Mouse (Mus musculus): ENCODE measurements around the gene Mcidas. TPM values are rescaled to one million over a fixed set of nuclear protein-coding genes. Genes with fewer than 3 reads are reported as not detected.

The Mcidas gene
- polyA plus RNA-seq, 1 experiment from 2014 or later, result not detected

DNA sequence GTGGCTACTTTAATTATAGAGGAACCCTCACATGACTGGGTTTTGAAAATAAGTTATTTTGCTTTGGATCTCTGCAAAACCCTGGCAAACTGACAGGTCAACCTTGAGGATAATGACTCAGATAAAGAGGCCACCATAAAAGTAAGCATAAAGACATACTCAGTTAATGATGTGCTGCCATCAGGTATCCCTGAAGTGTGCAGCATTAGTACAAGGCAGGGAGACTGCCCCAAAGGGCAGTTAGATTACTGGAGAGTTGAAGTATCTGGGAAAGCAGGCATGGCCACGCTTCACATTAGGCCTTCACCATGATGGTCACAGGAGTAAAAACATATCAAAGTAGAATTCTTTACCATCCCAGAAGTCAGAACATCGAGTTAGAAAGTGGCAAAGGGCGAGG, 51.2 kb downstream of the Mcidas start:
- Histone ChIP-seq H3K27ac (ENCODE audit: low read depth) (no peak overlapping the region), H3K9ac (ENCODE audit: low read length) (peak overlapping the region; percentile 78), H3K36me3 (ENCODE audit: control insufficient read depth, insufficient read depth, low read length) (peaks cover 19% of the 10 kb centered on the region), H3K4me3 (ENCODE audit: low read depth, low read length) (peak overlapping the region; percentile 61), H3K9me3 (ENCODE audit: control insufficient read depth, low read length) (no peaks in the 10 kb centered on the region), H3K4me1 (replicated peaks; ENCODE audit: control insufficient read depth, insufficient read depth, low read length) (peaks cover 8% of the 10 kb centered on the region; the same call in 1 of the 2 replicates), H3K27me3 (replicated peaks; ENCODE audit: control insufficient read depth, insufficient read depth, low read length) (no peaks in the 10 kb centered on the region), H3K4me2 (ENCODE audit: low read length) (peak overlapping the region; percentile 51)
- ATAC-seq (replicated peaks; ENCODE audit: low FRiP score, low TSS enrichment, low read depth) (no peak), DNase-seq (ENCODE audit: low spot score) (no peak)
- WGBS, result 29% methylated on average over 3 of the region's 3 CpGs

DNA sequence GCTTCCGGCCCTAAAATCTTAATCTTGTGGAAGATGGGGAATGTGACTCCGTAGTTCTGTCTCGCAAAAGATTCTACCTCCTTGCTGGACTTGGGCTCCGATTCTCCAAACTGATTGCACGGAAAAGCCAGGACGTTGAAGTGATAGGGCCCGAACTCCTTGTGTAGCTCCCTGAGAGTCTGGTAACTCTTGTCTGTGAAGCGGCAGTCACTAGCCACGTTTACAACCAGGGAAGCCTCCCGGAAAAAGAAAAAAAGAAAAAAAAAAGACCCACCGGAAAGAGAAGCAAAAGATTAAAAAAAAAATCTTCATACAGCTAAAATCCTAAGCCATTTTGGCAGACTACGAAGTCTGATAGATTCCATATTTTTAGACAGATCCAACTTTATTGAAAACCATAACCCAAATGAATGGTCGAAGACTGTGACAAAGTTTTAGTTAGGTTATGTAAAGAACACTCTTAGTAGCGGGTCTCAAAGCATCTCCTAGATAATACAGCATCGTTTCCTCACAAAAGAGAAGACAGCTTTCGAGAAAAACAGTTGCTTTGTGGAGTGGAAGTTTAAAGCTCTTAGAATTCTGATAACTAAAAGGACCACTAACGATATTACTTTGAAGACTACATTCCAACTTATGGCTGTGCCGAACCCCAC, 51.9 kb downstream of the Mcidas start:
- peak overlapping the region; percentile 51 for H3K4me2 ChIP-seq (ENCODE audit: low read length)
- WGBS, result 6% methylated on average over 18 of the region's 18 CpGs
- no peaks in the 10 kb centered on the region for H3K9me3 ChIP-seq (ENCODE audit: control insufficient read depth, low read length)
- peak overlapping the region; percentile 61 for H3K4me3 ChIP-seq (ENCODE audit: low read depth, low read length)
- no peak for ATAC-seq (replicated peaks; ENCODE audit: low FRiP score, low TSS enrichment, low read depth)
- peak overlapping the region; percentile 81 for H3K27ac ChIP-seq (ENCODE audit: low read depth)
- peaks cover 19% of the 10 kb centered on the region for H3K36me3 ChIP-seq (ENCODE audit: control insufficient read depth, insufficient read depth, low read length)
- peaks cover 8% of the 10 kb centered on the region; the same call in 1 of the 2 replicates for H3K4me1 ChIP-seq (replicated peaks; ENCODE audit: control insufficient read depth, insufficient read depth, low read length)
- peak overlapping the region; percentile 78 for H3K9ac ChIP-seq (ENCODE audit: low read length)
- DNase-seq (ENCODE audit: low spot score), result no peak
- H3K27me3 ChIP-seq (replicated peaks; ENCODE audit: control insufficient read depth, insufficient read depth, low read length), result no peaks in the 10 kb centered on the region

DNA sequence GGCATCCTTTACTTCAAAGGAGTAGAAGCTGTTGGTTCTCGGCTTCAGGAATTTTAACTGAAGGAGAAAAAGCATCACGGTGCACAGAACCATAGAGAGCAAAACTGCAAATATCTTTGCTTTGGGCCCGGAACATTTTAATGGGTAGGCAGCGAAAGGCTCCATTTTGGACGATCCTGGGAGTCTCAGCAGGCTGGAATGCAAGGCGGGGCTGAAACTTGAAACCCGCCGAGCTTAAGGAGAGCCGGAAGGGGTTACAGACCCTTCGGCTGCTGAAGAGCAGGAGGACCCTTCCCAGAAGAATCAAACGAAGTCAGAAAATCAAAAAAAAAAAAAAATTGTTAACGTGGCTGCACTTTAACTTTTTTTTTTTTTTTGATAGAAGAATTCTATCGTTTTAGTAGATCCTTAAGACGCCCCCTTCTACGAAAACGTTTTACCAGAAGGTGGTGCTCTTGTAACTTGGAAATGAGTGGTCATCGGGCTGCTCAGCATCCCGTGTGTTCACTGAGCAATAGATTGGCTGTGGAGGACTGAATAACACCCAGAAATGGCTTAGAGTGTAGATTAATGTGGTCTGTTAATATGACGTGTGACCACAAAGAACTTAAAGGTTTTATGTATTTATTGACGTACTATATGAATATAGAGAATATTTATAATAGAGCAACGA, 52.7 kb downstream of the Mcidas start, which contains the start of gene Gpx8:
Gene Gpx8 (minus strand): TSS at position 200 of the 673 bp plus-strand sequence.
- peak; percentile 82 for DNase-seq (ENCODE audit: low spot score)
- peak within 1 kb of the TSS; percentile 51 for H3K4me2 ChIP-seq (ENCODE audit: low read length)
- 3% methylated on average over 21 of the region's 21 CpGs for WGBS
- peak within 1 kb of the TSS; percentile 78 for H3K9ac ChIP-seq (ENCODE audit: low read length)
- H3K4me1 ChIP-seq (replicated peaks; ENCODE audit: control insufficient read depth, insufficient read depth, low read length), result peaks cover 8% of the 10 kb centered on the region; the same call in 1 of the 2 replicates
- peak within 1 kb of the TSS; percentile 81 for H3K27ac ChIP-seq (ENCODE audit: low read depth)
- peak; percentile 89 for ATAC-seq (replicated peaks; ENCODE audit: low FRiP score, low TSS enrichment, low read depth)
- no peaks in the 10 kb centered on the region for H3K27me3 ChIP-seq (replicated peaks; ENCODE audit: control insufficient read depth, insufficient read depth, low read length)
- peaks cover 18% of the 10 kb centered on the region for H3K36me3 ChIP-seq (ENCODE audit: control insufficient read depth, insufficient read depth, low read length)
- peak within 1 kb of the TSS; percentile 61 for H3K4me3 ChIP-seq (ENCODE audit: low read depth, low read length)
- H3K9me3 ChIP-seq (ENCODE audit: control insufficient read depth, low read length), result no peaks in the 10 kb centered on the region

DNA sequence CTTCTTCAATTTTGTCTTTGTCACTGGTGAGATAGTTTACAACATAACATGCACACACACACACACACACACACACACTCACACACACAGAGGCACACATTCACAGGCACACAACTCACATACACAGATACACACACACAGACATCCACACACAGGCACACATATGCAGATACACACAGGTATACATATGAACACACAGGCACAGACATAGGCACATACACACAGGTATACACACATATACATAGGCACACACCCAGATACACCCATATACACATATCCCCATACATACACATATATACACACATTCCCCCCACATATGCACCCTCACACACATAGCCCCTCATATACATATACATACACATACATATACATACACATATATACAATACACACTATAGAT, 53.4 kb downstream of the Mcidas start:
- Histone ChIP-seq H3K4me3 (ENCODE audit: low read depth, low read length) (0 out of 2 replicates have a peak overlapping the region, but pooled peaks have one; percentile 61), H3K9ac (ENCODE audit: low read length) (no peak overlapping the region), H3K27me3 (replicated peaks; ENCODE audit: control insufficient read depth, insufficient read depth, low read length) (no peaks in the 10 kb centered on the region), H3K27ac (ENCODE audit: low read depth) (no peak overlapping the region), H3K4me2 (ENCODE audit: low read length) (peak overlapping the region; percentile 51), H3K4me1 (replicated peaks; ENCODE audit: control insufficient read depth, insufficient read depth, low read length) (peaks cover 8% of the 10 kb centered on the region; the same call in 1 of the 2 replicates), H3K9me3 (ENCODE audit: control insufficient read depth, low read length) (no peaks in the 10 kb centered on the region), H3K36me3 (ENCODE audit: control insufficient read depth, insufficient read depth, low read length) (peaks cover 11% of the 10 kb centered on the region)
- DNase-seq (ENCODE audit: low spot score) (no peak), ATAC-seq (replicated peaks; ENCODE audit: low FRiP score, low TSS enrichment, low read depth) (no peak; the same call in 1 of the 2 replicates)

DNA sequence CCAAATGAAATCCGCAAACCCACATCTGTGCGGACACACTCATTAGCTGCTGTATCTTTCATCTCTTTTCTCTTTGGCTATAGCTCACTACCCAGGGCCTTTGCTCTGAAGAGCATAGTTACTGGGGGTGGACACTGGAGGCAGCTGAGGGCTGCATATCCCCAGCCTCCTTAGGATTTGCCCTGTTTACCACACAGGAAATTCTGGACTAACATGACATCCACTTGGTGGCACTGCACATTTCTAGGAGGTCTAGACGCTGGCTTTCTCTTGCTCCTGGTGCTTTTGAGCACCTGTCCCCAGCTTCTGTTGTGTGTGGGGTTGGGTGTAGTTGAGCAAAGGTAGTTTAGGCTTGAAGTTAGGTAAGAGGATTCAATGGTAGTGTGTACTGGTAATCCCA, 54.0 kb downstream of the Mcidas start:
- no peaks in the 10 kb centered on the region for H3K9me3 ChIP-seq (ENCODE audit: control insufficient read depth, low read length)
- no peak overlapping the region for H3K4me2 ChIP-seq (ENCODE audit: low read length)
- 64% methylated on average over 3 of the region's 3 CpGs for WGBS
- ATAC-seq (replicated peaks; ENCODE audit: low FRiP score, low TSS enrichment, low read depth) (no peak), DNase-seq (ENCODE audit: low spot score) (no peak)
- H3K4me1 ChIP-seq (replicated peaks; ENCODE audit: control insufficient read depth, insufficient read depth, low read length), result peaks cover 8% of the 10 kb centered on the region; the same call in 1 of the 2 replicates
- H3K27ac ChIP-seq (ENCODE audit: low read depth), result no peak overlapping the region
- no peaks in the 10 kb centered on the region for H3K27me3 ChIP-seq (replicated peaks; ENCODE audit: control insufficient read depth, insufficient read depth, low read length)
- no peak overlapping the region for H3K9ac ChIP-seq (ENCODE audit: low read length)
- peaks cover 6% of the 10 kb centered on the region for H3K36me3 ChIP-seq (ENCODE audit: control insufficient read depth, insufficient read depth, low read length)
- H3K4me3 ChIP-seq (ENCODE audit: low read depth, low read length), result no peak overlapping the region

MicroRNAs within 50 kb of the gene (microRNA counts, 519-probe panel; counts per million panel counts)
- microRNA mmu-miR-449a, result not detected
- not detected for microRNA mmu-miR-449b
- not detected for microRNA mmu-miR-449c

Small RNA genes within 50 kb of the gene (microRNA-seq; reads per million reads assigned to microRNA genes)
- 45.7 reads per million, percentile 53 among the genes with 10 or more reads in this experiment for gene Mir449a
- gene Mir449b, result 0.25 reads per million
- 0.25 reads per million for gene Mir449c

Other genes with a start within 250 kb of the Mcidas start
- 77.6 and 83.4 TPM in 2 replicates for gene Plpp1, start 193.1 kb upstream of the Mcidas start, polyA plus RNA-seq (2014; fragmentation: Nextera tagmentation; extraction: Ambion mirVana)
- gene Mtrex, start 66.4 kb upstream of the Mcidas start, polyA plus RNA-seq (2014; fragmentation: Nextera tagmentation; extraction: Ambion mirVana), result 64.5 and 79.1 TPM in 2 replicates
- gene Dhx29, start 66.4 kb upstream of the Mcidas start, polyA plus RNA-seq (2014; fragmentation: Nextera tagmentation; extraction: Ambion mirVana), result 15.6 and 19.2 TPM in 2 replicates
- 0.19 and 0.24 TPM in 2 replicates for gene Ccno, start 6.0 kb upstream of the Mcidas start, polyA plus RNA-seq (2014; fragmentation: Nextera tagmentation; extraction: Ambion mirVana)
- gene Cdc20b, start 41.3 kb downstream of the Mcidas start, polyA plus RNA-seq (2014; fragmentation: Nextera tagmentation; extraction: Ambion mirVana), result not detected in 2 replicates
- gene Gpx8, start 52.6 kb downstream of the Mcidas start, polyA plus RNA-seq (2014; fragmentation: Nextera tagmentation; extraction: Ambion mirVana), result 127 and 142 TPM in 2 replicates
- 0.62 and 0.77 TPM in 2 replicates for gene Gzma, start 107.1 kb downstream of the Mcidas start, polyA plus RNA-seq (2014; fragmentation: Nextera tagmentation; extraction: Ambion mirVana)
- gene Esm1, start 215.8 kb downstream of the Mcidas start, polyA plus RNA-seq (2014; fragmentation: Nextera tagmentation; extraction: Ambion mirVana), result 3.7 and 4.4 TPM in 2 replicates
- gene Gzmk, start 232.1 kb downstream of the Mcidas start, polyA plus RNA-seq (2014; fragmentation: Nextera tagmentation; extraction: Ambion mirVana), result 0.13 TPM in 1 of 2 replicates, not detected in the other

Measured in intestine, embryonic 14.5 days (tissue).